Mouse (Mus musculus) midbrain, embryonic 14.5 days (tissue): ENCODE measurements at regions not wholly inside any gene's neighbourhood (a gene's known extent, or its start where the extent isn't known, plus 50 kb on each side); places are given as distances from the start of the nearest gene placed in this dataset. TPM values are rescaled to one million over a fixed set of nuclear protein-coding genes. Genes with fewer than 3 reads are reported as not detected.

Source experiments
- ATAC-seq: fragments of 200-750 bp; cut with Nextera tagmentation; 2 replicates; pipeline ENCODE4 v1.8.0; 2017; ENCODE audit warnings: moderate number of reproducible peaks, moderate library complexity; ENCODE audit not compliant: low FRiP score, low TSS enrichment
- DNase-seq: peaks from one replicate; pipeline ENCODE4 v3.0.0-alpha.2; 2015
- H3K27ac ChIP-seq: fragments of 300-500 bp; sonication (generic); replicated peaks from 2 replicates; pipeline ENCODE4 v1.5.1; 2014; ENCODE audit warnings: mild to moderate bottlenecking, low read depth, low read length, moderate library complexity
- H3K27me3 ChIP-seq: fragments of 300-500 bp; sonication (generic); 2 replicates; pipeline ENCODE4 v1.6.1; 2014; ENCODE audit warnings: low read length, control low read depth, mixed read lengths; ENCODE audit not compliant: control insufficient read depth, insufficient read depth
- H3K36me3 ChIP-seq: fragments of 300-500 bp; sonication (generic); 2 replicates; pipeline ENCODE4 v1.6.1; 2014; ENCODE audit warnings: low read length, control low read depth; ENCODE audit not compliant: control insufficient read depth, insufficient read depth
- H3K4me1 ChIP-seq: fragments of 300-500 bp; sonication (generic); 2 replicates; pipeline ENCODE4 v1.6.1; 2014; ENCODE audit warnings: mild to moderate bottlenecking, antibody characterized with exemption, low read length, control low read depth; ENCODE audit not compliant: control insufficient read depth, insufficient read depth
- H3K4me2 ChIP-seq: fragments of 300-500 bp; sonication (generic); 2 replicates; pipeline ENCODE4 v1.6.1; 2014; ENCODE audit warnings: mild to moderate bottlenecking, low read length, moderate library complexity
- H3K4me3 ChIP-seq: fragments of 300-500 bp; sonication (generic); replicated peaks from 2 replicates; pipeline ENCODE4 v1.5.1; 2014; ENCODE audit warnings: low read depth, low read length
- H3K9ac ChIP-seq: fragments of 300-500 bp; sonication (generic); replicated peaks from 2 replicates; pipeline ENCODE4 v1.6.1; 2014; ENCODE audit warnings: mild to moderate bottlenecking, low read length, moderate library complexity
- H3K9me3 ChIP-seq: fragments of 300-500 bp; sonication (generic); 2 replicates; pipeline ENCODE4 v1.6.1; 2016; ENCODE audit warnings: low read length, control low read depth, mixed read lengths; ENCODE audit not compliant: control insufficient read depth
- WGBS: fragments of 180-500 bp; shearing (Covaris S2); extraction: QIAGEN DNeasy Blood & Tissue Kit; methylation state at CpG from one replicate; pipeline ENCODE4 v1.1.7; 2014; 5-methylcytosine and 5-hydroxymethylcytosine counted together
- microRNA-seq: library from miRNA; unstranded; fragments of <30 nt; microRNA quantifications from one replicate; pipeline ENCODE4, GENCODE M21; 2016

GRCm38 (mm10) chr17:64540411-64540810 is 60.1 kb upstream of the Man2a1 start:
- Histone ChIP-seq H3K27ac (no peak overlapping the region), H3K27me3 (no peaks in the 10 kb centered on the region), H3K36me3 (no peaks in the 10 kb centered on the region), H3K9me3 (no peaks in the 10 kb centered on the region), H3K4me2 (no peak overlapping the region), H3K4me3 (no peak overlapping the region), H3K9ac (no peak overlapping the region), H3K4me1 (peaks cover 21% of the 10 kb centered on the region)
- 69% methylated on average over 8 of the region's 8 CpGs for WGBS
- DNase-seq (peak; percentile 17), ATAC-seq (no peak)

DNA sequence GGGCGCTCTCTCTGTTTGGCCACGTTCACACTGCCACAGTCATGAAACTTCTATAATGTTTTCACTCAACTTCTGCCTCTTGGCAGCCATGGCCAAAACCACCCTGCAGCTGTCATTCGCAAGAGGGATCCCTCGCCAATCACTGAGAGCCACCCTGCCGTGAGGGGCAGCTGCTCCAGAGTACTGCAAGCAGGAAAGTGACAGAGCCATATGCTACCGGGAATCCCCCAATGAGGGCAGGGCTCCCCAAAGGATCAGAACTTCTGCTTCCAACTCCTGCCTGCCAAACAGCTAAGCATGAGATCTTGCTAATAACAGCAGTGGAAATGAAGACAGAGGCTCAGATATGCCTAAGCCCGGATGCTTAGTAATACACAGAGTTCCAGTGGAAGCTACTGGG is 52.0 kb upstream of the Man2a1 start:
- Histone ChIP-seq H3K9ac (no peak overlapping the region), H3K4me2 (no peak overlapping the region), H3K27me3 (no peaks in the 10 kb centered on the region), H3K4me3 (no peak overlapping the region), H3K36me3 (no peaks in the 10 kb centered on the region), H3K4me1 (0 out of 2 replicates have a peak, but pooled peaks cover 3% of the 10 kb centered on the region), H3K9me3 (no peaks in the 10 kb centered on the region), H3K27ac (no peak overlapping the region)
- DNase-seq (peak; percentile 52), ATAC-seq (peak; percentile 60)
- 46% methylated on average over 7 of the region's 7 CpGs for WGBS

- Histone ChIP-seq H3K9me3 (no peaks in the 10 kb centered on the region), H3K27ac (no peak overlapping the region), H3K4me3 (no peak overlapping the region), H3K4me1 (0 out of 2 replicates have a peak, but pooled peaks cover 3% of the 10 kb centered on the region), H3K9ac (no peak overlapping the region), H3K4me2 (no peak overlapping the region), H3K27me3 (no peaks in the 10 kb centered on the region), H3K36me3 (no peaks in the 10 kb centered on the region)
- DNase-seq (peak; percentile 18), ATAC-seq (no peak)
- WGBS: 73% methylated on average over 6 of the region's 6 CpGs
These were observed 50.5 kb upstream of the Man2a1 start for GRCm38 (mm10) chr17:64550034-64550433.

Small RNA genes lying in the stretch of these regions (microRNA-seq; reads per million reads assigned to microRNA genes)
- gene Mir6420: not detected
